10 mouse cellular contexts compared by ENCODE assay signal in genomic region chr6:89614596-89615372, GRCm38 (mm10). TPM values are rescaled to one million over a fixed set of nuclear protein-coding genes. Genes with fewer than 3 reads are reported as not detected.
DNase-seq lines count a peak whose midpoint lies in the region; ATAC-seq and TF ChIP-seq lines count a peak whose summit lies in the region.
"Had no signal": no experiment of that assay in that cellular context is flagged by ENCODE, and none has a peak within 500 bp of the region (broad histone marks: within the 10 kb centered on the region; RNA-seq: fewer than 3 reads in every experiment).

No protein-coding gene starts in this region.

- H3K9me3 ChIP-seq in embryonic facial prominence, embryonic 10.5 days, result no peaks in the 10 kb centered on the region
- H3K9me3 ChIP-seq in kidney, postnatal 0 days (replicated peaks; ENCODE audit: low read length), result no peaks in the 10 kb centered on the region
- H3K9me3 ChIP-seq in midbrain, postnatal 0 days (ENCODE audit: low read length), result no peaks in the 10 kb centered on the region
- H3K9me3 ChIP-seq: embryonic facial prominence, embryonic 13.5 days; heart, embryonic 10.5 days; lung, embryonic 15.5 days had no signal

- peaks cover 31% of the 10 kb centered on the region for H3K4me1 ChIP-seq in embryonic facial prominence, embryonic 10.5 days
- peaks cover 9% of the 10 kb centered on the region; the same call in 1 of the 2 replicates for H3K4me1 ChIP-seq in kidney, postnatal 0 days (replicated peaks; ENCODE audit: insufficient read depth, low read length)
- H3K4me1 ChIP-seq in midbrain, postnatal 0 days (ENCODE audit: insufficient read depth, low read length), result peaks cover 13% of the 10 kb centered on the region

- no peaks in the 10 kb centered on the region for H3K36me3 ChIP-seq in embryonic facial prominence, embryonic 10.5 days (replicated peaks)
- H3K36me3 ChIP-seq in kidney, postnatal 0 days (ENCODE audit: insufficient read depth, low read length), result no peaks in the 10 kb centered on the region
- no peaks in the 10 kb centered on the region for H3K36me3 ChIP-seq in midbrain, postnatal 0 days (ENCODE audit: insufficient read depth, low read length)
- H3K36me3 ChIP-seq: embryonic facial prominence, embryonic 13.5 days; heart, embryonic 10.5 days; lung, embryonic 15.5 days had no signal

- no peak for TF ChIP-seq CTCF in kidney, postnatal 0 days (IDR thresholded peaks at IDR 0.05; ENCODE audit: low read depth)
- TF ChIP-seq CTCF in midbrain, postnatal 0 days (IDR thresholded peaks at IDR 0.05), result no peak

- no peak overlapping the region for H3K4me3 ChIP-seq in embryonic facial prominence, embryonic 10.5 days
- H3K4me3 ChIP-seq in kidney, postnatal 0 days (replicated peaks; ENCODE audit: low read depth, low read length), result no peak overlapping the region
- no peak overlapping the region for H3K4me3 ChIP-seq in midbrain, postnatal 0 days (ENCODE audit: low read depth, low read length)
- H3K4me3 ChIP-seq: embryonic facial prominence, embryonic 13.5 days; heart, embryonic 10.5 days; lung, embryonic 15.5 days had no signal

- 79% methylated on average over 7 of the region's 7 CpGs for WGBS in embryonic facial prominence, embryonic 10.5 days
- WGBS in kidney, postnatal 0 days, result 58% methylated on average over 7 of the region's 7 CpGs
- WGBS in midbrain, postnatal 0 days, result 62% methylated on average over 7 of the region's 7 CpGs

- DNase-seq in embryonic facial prominence, embryonic 10.5 days (ENCODE audit: low spot score), result no peak
- peak; percentile 38 for DNase-seq in forelimb bud, embryonic 11.5 days (ENCODE audit: low read depth, low spot score)
- peak; percentile 71 for DNase-seq in kidney, postnatal 0 days (ENCODE audit: low spot score)
- no peak for DNase-seq in midbrain, postnatal 0 days (ENCODE audit: low spot score)
- no peak for DNase-seq in adrenal gland, postnatal 10 days
- DNase-seq in left cerebral cortex, adult 11 months (ENCODE audit: low spot score), result no peak
- no peak for DNase-seq in heart, adult 8-10 months (ENCODE audit: low spot score)

- peak; percentile 46; the same call in 1 of the 2 replicates for ATAC-seq in kidney, postnatal 0 days (replicated peaks; ENCODE audit: low FRiP score, low read depth)
- ATAC-seq in midbrain, postnatal 0 days (ENCODE audit: low FRiP score), result no peak

- no peaks in the 10 kb centered on the region for H3K27me3 ChIP-seq in embryonic facial prominence, embryonic 10.5 days (replicated peaks; ENCODE audit: low read depth, poor library complexity, severe bottlenecking)
- H3K27me3 ChIP-seq in kidney, postnatal 0 days (ENCODE audit: insufficient read depth, low read length), result no peaks in the 10 kb centered on the region
- H3K27me3 ChIP-seq in midbrain, postnatal 0 days (ENCODE audit: insufficient read depth, low read length), result no peaks in the 10 kb centered on the region
- H3K27me3 ChIP-seq: embryonic facial prominence, embryonic 13.5 days; lung, embryonic 15.5 days had no signal

- H3K9ac ChIP-seq in kidney, postnatal 0 days (ENCODE audit: low read depth, low read length), result no peak overlapping the region
- no peak overlapping the region for H3K9ac ChIP-seq in midbrain, postnatal 0 days (replicated peaks; ENCODE audit: low read length, poor library complexity, severe bottlenecking)
- H3K9ac ChIP-seq: embryonic facial prominence, embryonic 13.5 days; lung, embryonic 15.5 days had no signal

- H3K27ac ChIP-seq in embryonic facial prominence, embryonic 10.5 days (replicated peaks), result peak overlapping the region; percentile 83
- H3K27ac ChIP-seq in kidney, postnatal 0 days, result peak overlapping the region; percentile 5; the same call in 1 of the 2 replicates
- H3K27ac ChIP-seq in midbrain, postnatal 0 days (ENCODE audit: low read depth, low read length), result peak overlapping the region; percentile 67; the same call in 1 of the 2 replicates
- H3K27ac ChIP-seq: lung, embryonic 15.5 days had no signal

- H3K4me2 ChIP-seq in kidney, postnatal 0 days (ENCODE audit: low read length), result no peak overlapping the region
- H3K4me2 ChIP-seq in midbrain, postnatal 0 days (ENCODE audit: low read depth, low read length, poor library complexity, severe bottlenecking), result no peak overlapping the region
- H3K4me2 ChIP-seq: embryonic facial prominence, embryonic 13.5 days; lung, embryonic 15.5 days had no signal

RNA-seq across cellular contexts. Expression of gene Chchd6, which starts 19.3 kb away (rescaled TPM):
- polyA plus RNA-seq in embryonic facial prominence, embryonic 10.5 days (2016; fragmentation: Nextera tagmentation; extraction: Ambion mirVana), result 66.8 and 74.1 TPM in 2 replicates
- 57.2 and 63.2 TPM in 2 replicates for polyA plus RNA-seq in kidney, postnatal 0 days (2015; fragmentation: Nextera tagmentation; extraction: Ambion mirVana)
- total RNA-seq in midbrain, postnatal 0 days (2014; rRNA removed), result 168 and 192 TPM in 2 replicates
- 182 and 217 TPM in 2 replicates for polyA plus RNA-seq in midbrain, postnatal 0 days (2015; fragmentation: Nextera tagmentation; extraction: Ambion mirVana)
- 10 to 100 TPM; 29.2 to 34.1 TPM for total RNA-seq in adrenal gland, postnatal 10 days (2021)
- total RNA-seq in heart, adult 8-10 months (2022), result 10 to 100 TPM; 10.1 to 12.9 (median 11.5) TPM

RNA-seq across cellular contexts. Expression of gene Txnrd3, which starts 29.0 kb away (rescaled TPM):
- 9.2 and 9.8 TPM in 2 replicates for polyA plus RNA-seq in embryonic facial prominence, embryonic 10.5 days (2016; fragmentation: Nextera tagmentation; extraction: Ambion mirVana)
- polyA plus RNA-seq in kidney, postnatal 0 days (2015; fragmentation: Nextera tagmentation; extraction: Ambion mirVana), result 27.9 and 29.2 TPM in 2 replicates
- 20.2 and 22.9 TPM in 2 replicates for total RNA-seq in midbrain, postnatal 0 days (2014; rRNA removed)
- 22.6 and 24.7 TPM in 2 replicates for polyA plus RNA-seq in midbrain, postnatal 0 days (2015; fragmentation: Nextera tagmentation; extraction: Ambion mirVana)
- total RNA-seq in adrenal gland, postnatal 10 days (2021), result 10 to 100 TPM; 14.4 TPM
- 10 to 100 TPM; 14.6 to 17.0 (median 15.0) TPM for total RNA-seq in heart, adult 8-10 months (2022)

Comparison
In these comparisons a context has a peak if more than half of its experiments do, and no peak if none do; other contexts are left out.
1. DNase-seq: peak in forelimb bud, embryonic 11.5 days (single experiment) and kidney, postnatal 0 days (single experiment); none in embryonic facial prominence, embryonic 10.5 days (single experiment), midbrain, postnatal 0 days (single experiment), adrenal gland, postnatal 10 days (single experiment), left cerebral cortex, adult 11 months (single experiment) and heart, adult 8-10 months (single experiment).
2. H3K27ac ChIP-seq: peak in every context shown above with its lines; median percentile 83 in embryonic facial prominence, embryonic 10.5 days; 67 in midbrain, postnatal 0 days; 5 in kidney, postnatal 0 days.